Comparison of ENCODE assay signal across 13 mouse cellular contexts in the genomic region with DNA sequence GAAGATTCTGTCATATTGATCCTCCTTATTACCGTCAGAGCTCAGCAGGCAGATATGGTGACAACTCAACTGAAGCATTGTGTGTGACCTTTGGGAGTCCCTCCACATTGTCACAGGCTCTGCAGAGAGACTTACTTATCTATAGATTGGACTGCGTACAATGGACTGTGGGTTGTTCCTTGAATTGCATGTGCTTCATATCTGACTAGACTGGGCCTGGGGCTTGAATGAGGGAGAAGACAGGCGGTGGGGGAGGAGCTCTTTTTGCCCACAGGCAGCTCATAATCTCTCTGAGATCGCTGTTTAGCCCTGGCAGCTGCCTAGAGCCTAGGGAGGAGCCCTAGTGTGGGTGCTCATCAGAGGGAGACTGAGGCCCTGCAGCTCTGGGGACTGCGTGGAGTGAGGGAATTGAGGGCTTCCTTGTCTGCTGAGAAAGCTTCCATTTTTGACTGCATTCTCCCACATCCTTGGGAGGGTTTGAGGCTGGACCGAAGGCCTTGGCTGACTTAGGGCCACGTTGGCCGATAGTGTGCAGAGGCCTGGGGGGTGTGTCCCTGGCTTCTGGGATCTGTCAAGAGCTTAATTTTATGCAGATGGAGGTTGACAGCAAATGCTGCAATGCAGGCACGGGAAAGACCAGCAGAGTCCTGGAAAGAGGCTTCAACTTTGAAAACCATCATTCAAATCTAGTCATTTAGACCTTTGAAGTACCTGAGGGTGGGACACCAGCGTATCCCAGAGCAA. TPM values are rescaled to one million over a fixed set of nuclear protein-coding genes. Genes with fewer than 3 reads are reported as not detected.
DNase-seq lines count a peak whose midpoint lies in the region; ATAC-seq and TF ChIP-seq lines count a peak whose summit lies in the region.
"Had no signal": no experiment of that assay in that cellular context is flagged by ENCODE, and none has a peak within 500 bp of the region (broad histone marks: within the 10 kb centered on the region; RNA-seq: fewer than 3 reads in every experiment).

No protein-coding gene starts in this region.

- 47% methylated on average over 10 of the region's 10 CpGs for WGBS in limb, embryonic 13.5 days
- 73% methylated on average over 10 of the region's 10 CpGs for WGBS in midbrain, embryonic 13.5 days

- H3K36me3 ChIP-seq in limb, embryonic 13.5 days = no peaks in the 10 kb centered on the region
- no peaks in the 10 kb centered on the region for H3K36me3 ChIP-seq in midbrain, embryonic 13.5 days

- peak overlapping the region; percentile 94 for H3K4me2 ChIP-seq in limb, embryonic 13.5 days (replicated peaks)
- H3K4me2 ChIP-seq in midbrain, embryonic 13.5 days (replicated peaks) = no peak overlapping the region

- intact Hi-C loops in gastrocnemius, adult 2 months (cut with DNase I) = no loop called here
- intact Hi-C loops in gastrocnemius, postnatal 14 days (cut with DNase I; ENCODE audit: low total_unique reads) = no loop called here

- peak overlapping the region; percentile 95 for H3K4me3 ChIP-seq in gastrocnemius, adult 2 months
- H3K4me3 ChIP-seq in limb, embryonic 13.5 days = peak overlapping the region; percentile 8
- H3K4me3 ChIP-seq in midbrain, embryonic 13.5 days (replicated peaks) = no peak overlapping the region
- H3K4me3 ChIP-seq: left cerebral cortex, adult 2 months had no signal

- H3K27ac ChIP-seq in gastrocnemius, adult 2 months = peak overlapping the region; percentile 20; the same call in 1 of the 2 replicates
- no peak overlapping the region for H3K27ac ChIP-seq in limb, embryonic 13.5 days
- H3K27ac ChIP-seq in midbrain, embryonic 13.5 days = no peak overlapping the region
- H3K27ac ChIP-seq: left cerebral cortex, adult 2 months had no signal

- no peak for ATAC-seq in limb, embryonic 13.5 days (ENCODE audit: low FRiP score, low read depth)
- no peak for ATAC-seq in midbrain, embryonic 13.5 days

- H3K27me3 ChIP-seq in limb, embryonic 13.5 days = no peaks in the 10 kb centered on the region
- H3K27me3 ChIP-seq in midbrain, embryonic 13.5 days = peaks cover 23% of the 10 kb centered on the region

- H3K9me3 ChIP-seq in limb, embryonic 13.5 days = no peaks in the 10 kb centered on the region
- no peaks in the 10 kb centered on the region for H3K9me3 ChIP-seq in midbrain, embryonic 13.5 days

- H3K9ac ChIP-seq in limb, embryonic 13.5 days = 0 out of 2 replicates have a peak overlapping the region, but pooled peaks have one; percentile 13
- H3K9ac ChIP-seq in midbrain, embryonic 13.5 days (replicated peaks) = no peak overlapping the region

- DNase-seq in gastrocnemius, adult 2 months = peak; percentile 26
- no peak for DNase-seq in gastrocnemius, postnatal 14 days
- DNase-seq in urinary bladder, adult 2 months (ENCODE audit: low spot score) = peak; percentile 18
- DNase-seq in urinary bladder, postnatal 4 days (ENCODE audit: low spot score in 2 of 2) = no peak
- no peak for DNase-seq in frontal cortex, postnatal 25 days (ENCODE audit: low spot score in 2 of 2)
- no peak for DNase-seq in cerebellum, postnatal 36 days
- DNase-seq: kidney, postnatal 36 days; lung, adult 2 months; thymus, adult 18-20 months had no signal

- TF ChIP-seq CTCF in gastrocnemius, adult 2 months (IDR thresholded peaks at IDR 0.05) = no peak

- H3K4me1 ChIP-seq in limb, embryonic 13.5 days = peaks cover 42% of the 10 kb centered on the region
- peaks cover 15% of the 10 kb centered on the region for H3K4me1 ChIP-seq in midbrain, embryonic 13.5 days (replicated peaks)

RNA-seq across cellular contexts. Expression of a gene that starts 3.0 kb away (rescaled TPM):
- 10 to 100 TPM; 27.2 to 46.2 TPM for total RNA-seq in gastrocnemius, adult 2 months (2021)
- total RNA-seq in gastrocnemius, postnatal 14 days (2021) = 10 to 100 TPM; 19.9 to 21.2 TPM
- 26.5 and 26.7 TPM in 2 replicates for polyA plus RNA-seq in urinary bladder, adult 2 months (2012; rRNA removed)
- polyA plus RNA-seq in limb, embryonic 13.5 days (2015; fragmentation: Nextera tagmentation; extraction: Ambion mirVana) = 81.3 and 84.9 TPM in 2 replicates
- 6.0 and 7.8 TPM in 2 replicates for polyA plus RNA-seq in midbrain, embryonic 13.5 days (2015; fragmentation: Nextera tagmentation; extraction: Ambion mirVana)
- total RNA-seq: megakaryocyte, adult 5-6 weeks had no signal

RNA-seq across cellular contexts. Expression of a gene that starts 34.1 kb away (rescaled TPM):
- 1 to 10 TPM; 4.7 to 7.9 TPM for total RNA-seq in gastrocnemius, adult 2 months (2021)
- total RNA-seq in gastrocnemius, postnatal 14 days (2021) = 10 to 100 TPM; 15.6 to 18.8 TPM
- 170 and 183 TPM in 2 replicates for polyA plus RNA-seq in urinary bladder, adult 2 months (2012; rRNA removed)
- 162 and 169 TPM in 2 replicates for polyA plus RNA-seq in limb, embryonic 13.5 days (2015; fragmentation: Nextera tagmentation; extraction: Ambion mirVana)
- polyA plus RNA-seq in midbrain, embryonic 13.5 days (2015; fragmentation: Nextera tagmentation; extraction: Ambion mirVana) = 23.0 and 23.7 TPM in 2 replicates

Comparison
In these comparisons a context has a peak if more than half of its experiments do, and no peak if none do; other contexts are left out.
1. DNase-seq: peak in gastrocnemius, adult 2 months (single experiment) and urinary bladder, adult 2 months (single experiment); none in gastrocnemius, postnatal 14 days (single experiment), urinary bladder, postnatal 4 days (0 of 2), frontal cortex, postnatal 25 days (0 of 2) and cerebellum, postnatal 36 days (0 of 2).